Mouse (Mus musculus) B cell, adult 67 days (primary cell): ENCODE measurements around the gene Swsap1. TPM values are rescaled to one million over a fixed set of nuclear protein-coding genes. Genes with fewer than 3 reads are reported as not detected.

Experiments
- total RNA-seq, 2 experiments: library from RNA; stranded (reverse); gene quantifications; 4 replicates each; pipeline ENCODE4 v1.2.4; 2023

Gene Swsap1
- total RNA-seq = 10 to 100 TPM; 10.2 to 12.1 TPM

DNA sequence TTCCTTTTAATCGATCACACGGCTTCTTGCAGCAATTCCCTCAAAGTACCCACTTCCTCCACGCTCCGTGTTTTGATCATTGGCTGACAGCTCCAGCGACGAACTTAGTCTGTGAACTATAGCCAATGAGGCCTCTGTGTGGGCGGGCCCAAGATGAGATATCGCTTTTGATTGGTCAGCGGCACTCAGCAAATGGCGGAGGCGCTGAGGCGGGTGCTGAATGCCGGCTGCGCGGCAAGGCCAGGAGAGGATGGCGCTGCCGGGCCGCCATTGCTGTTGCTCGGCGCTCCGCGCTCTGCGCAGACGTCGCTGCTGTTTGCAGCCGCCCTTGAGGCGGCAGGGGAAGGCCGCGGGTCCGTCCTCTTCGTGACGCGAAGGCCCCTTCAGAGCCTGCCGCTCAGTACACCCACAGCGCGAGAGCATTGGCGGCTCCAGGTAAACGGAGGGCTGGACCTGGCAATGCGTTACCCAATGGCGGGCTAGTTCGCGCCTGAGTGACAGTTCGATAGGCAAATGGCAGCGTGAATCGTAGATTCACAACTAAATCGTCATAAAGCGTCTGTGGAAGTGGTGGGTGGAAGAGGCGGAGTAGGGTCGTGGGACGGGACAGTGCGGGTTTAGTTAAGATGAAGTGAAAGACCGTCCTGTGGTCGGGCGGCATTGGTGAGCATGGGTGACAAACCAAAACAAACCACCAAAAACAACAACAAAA lies at the start of gene Swsap1:
Gene Swsap1, plus strand, starts transcription at position 186 of the 712 bp plus-strand sequence.

DNA sequence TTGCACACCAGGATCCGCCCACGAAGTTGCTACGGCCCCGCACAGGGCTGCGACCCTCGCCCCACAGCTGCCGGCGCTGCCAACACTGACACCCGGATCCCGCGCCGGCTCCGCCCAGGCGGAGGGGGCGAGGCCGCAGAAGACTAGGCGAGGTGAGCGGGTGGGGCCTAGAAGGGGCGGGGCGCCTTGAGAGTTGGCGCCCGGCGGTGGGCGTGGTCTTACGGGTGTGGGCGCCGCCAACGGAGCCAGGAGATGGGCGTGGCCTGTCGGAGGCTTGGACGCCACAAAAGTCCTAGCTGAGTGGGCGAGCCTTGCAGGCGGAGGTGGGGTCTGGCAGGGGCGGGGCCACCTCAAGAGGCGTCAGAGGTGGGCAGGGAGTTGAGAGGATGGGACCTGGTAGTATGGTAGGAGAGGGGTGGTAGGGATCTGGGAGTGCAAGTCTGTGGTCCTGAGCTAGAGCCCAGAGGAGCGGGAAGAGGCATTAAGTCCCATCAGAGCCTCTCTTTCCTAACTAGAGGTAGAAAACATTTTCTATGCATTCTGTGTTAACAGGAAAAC lies 37.4 kb upstream of the Swsap1 start, which contains the start of gene Rab3d:
Gene Rab3d, minus strand, starts transcription at position 158 of the 558 bp plus-strand sequence.

GRCm38 (mm10) chr9:21927208-21927753 lies 28.3 kb upstream of the Swsap1 start, which contains the start of the genes Ccdc159 and Tmem205:
Ccdc159 (plus strand) TSS chr9:21927471.
Tmem205 (minus strand) TSS chr9:21927556.

DNA sequence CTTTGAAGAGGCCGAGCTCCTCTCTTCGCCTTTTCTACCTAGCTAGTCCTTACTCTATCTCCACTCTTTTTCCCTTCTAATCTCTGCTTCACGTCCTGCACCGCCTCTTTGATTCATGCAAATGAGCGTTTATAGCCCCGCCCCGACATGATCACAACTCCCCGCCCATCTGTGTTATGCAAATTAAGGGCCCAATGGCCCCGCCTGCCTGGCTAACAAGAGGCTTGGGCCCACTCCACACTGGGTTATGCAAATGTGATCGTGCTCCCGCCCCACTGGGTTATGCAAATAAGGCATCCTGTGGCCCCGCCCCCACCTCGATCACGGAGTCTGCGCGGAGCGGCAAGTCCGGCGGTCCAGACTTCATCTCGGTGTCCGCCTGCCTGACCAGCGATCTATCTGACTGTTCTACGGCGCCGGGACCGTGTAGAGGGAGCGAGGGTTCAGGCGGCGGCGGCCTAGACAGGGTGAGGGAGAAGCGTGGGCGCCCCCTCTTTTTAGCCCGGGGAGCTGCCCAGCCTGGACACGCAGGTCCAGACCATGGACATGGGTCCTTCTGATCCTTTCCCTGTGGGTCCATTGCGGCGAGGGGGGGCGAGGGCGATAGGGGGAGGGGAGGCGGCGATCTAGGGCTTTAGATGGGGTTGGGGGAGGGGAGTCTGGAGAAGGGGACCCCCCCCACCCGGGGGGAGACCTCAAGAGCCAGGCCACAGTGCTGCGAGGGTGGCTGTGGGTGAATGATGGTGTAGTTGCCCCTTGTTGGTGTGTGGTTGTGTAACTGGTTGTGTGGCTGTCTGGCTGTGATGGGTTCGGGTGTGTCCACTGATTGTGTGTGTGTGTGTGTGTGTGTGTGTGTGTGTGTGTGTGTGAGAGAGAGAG lies 18.6 kb upstream of the Swsap1 start, which contains the start of gene Plppr2:
Gene Plppr2, plus strand, starts transcription at position 342 of the 879 bp plus-strand sequence.

DNA sequence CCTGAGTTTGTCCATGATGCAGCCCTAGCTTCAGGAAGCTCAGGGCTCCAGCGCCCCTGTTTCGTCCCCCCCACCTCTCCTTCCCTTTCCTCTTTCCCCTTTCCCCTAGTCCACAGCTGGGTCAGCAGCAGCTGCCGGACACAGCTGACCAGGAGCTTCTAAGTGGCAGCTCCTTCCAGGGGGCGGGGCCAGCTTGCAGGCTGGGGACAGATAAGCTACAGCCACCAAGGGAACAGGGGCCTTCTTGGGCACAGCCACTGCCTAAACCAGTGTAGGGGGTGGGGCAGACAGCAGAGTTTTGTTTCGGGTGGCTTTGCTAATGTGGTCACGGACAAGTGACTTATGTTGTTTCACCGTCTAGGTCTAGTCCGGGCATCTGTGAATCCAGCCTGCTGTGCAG lies 7.9 kb downstream of the Swsap1 start, which contains the start of gene Epor:
Gene Epor, minus strand, starts transcription at position 90 of the 400 bp plus-strand sequence.

GRCm38 (mm10) chr9:21989230-21990110 lies 33.9 kb downstream of the Swsap1 start, which contains the start of gene Rgl3:
Rgl3 (minus strand) TSS chr9:21989446.

GRCm38 (mm10) chr9:22002194-22003162 lies 46.9 kb downstream of the Swsap1 start, which contains the start of the genes Ccdc151 and Prkcsh:
Ccdc151 (minus strand) TSS chr9:22002634.
Prkcsh (plus strand) TSS chr9:22002806.

Other genes with a start within 250 kb of the Swsap1 start
- 10 to 100 TPM; 16.8 to 17.6 TPM for gene Ldlr, start 232.3 kb upstream of the Swsap1 start, total RNA-seq
- 1 to 10 TPM; 2.0 TPM for gene Spc24, start 195.5 kb upstream of the Swsap1 start, total RNA-seq
- gene Kank2, start 157.0 kb upstream of the Swsap1 start, total RNA-seq = under 1 TPM in 1 of 2 experiments, not detected in 1; 0.12 TPM
- not detected for gene Angptl8, start 120.2 kb upstream of the Swsap1 start, total RNA-seq
- gene Dock6, start 103.1 kb upstream of the Swsap1 start, total RNA-seq = 10 to 100 TPM; 14.8 to 16.8 TPM
- 1 to 10 TPM; 2.8 to 4.7 TPM for gene Rab3d, start 37.6 kb upstream of the Swsap1 start, total RNA-seq
- gene Ccdc159, start 28.3 kb upstream of the Swsap1 start, total RNA-seq = not detected
- under 1 TPM in 1 of 2 experiments, not detected in 1; 0.87 TPM for gene Tmem205, start 28.2 kb upstream of the Swsap1 start, total RNA-seq
- 1 to 10 TPM in 1 of 2 experiments, under 1 TPM in 1; 0.87 to 1.6 TPM for gene Plppr2, start 18.7 kb upstream of the Swsap1 start, total RNA-seq
- gene Epor, start 7.8 kb downstream of the Swsap1 start, total RNA-seq = under 1 TPM in 1 of 2 experiments, not detected in 1; 0.49 TPM
- gene Rgl3, start 33.7 kb downstream of the Swsap1 start, total RNA-seq = not detected
- not detected for gene Ccdc151, start 46.9 kb downstream of the Swsap1 start, total RNA-seq
- gene Prkcsh, start 47.1 kb downstream of the Swsap1 start, total RNA-seq = 10 to 100 TPM; 68.4 to 71.0 TPM
- not detected for gene Elavl3, start 96.3 kb downstream of the Swsap1 start, total RNA-seq
- not detected for gene Gm49318, start 115.5 kb downstream of the Swsap1 start, total RNA-seq
- gene Zfp653, start 115.6 kb downstream of the Swsap1 start, total RNA-seq = 10 to 100 TPM; 33.3 to 36.1 TPM
- 10 to 100 TPM; 22.1 to 27.1 TPM for gene Ecsit, start 129.7 kb downstream of the Swsap1 start, total RNA-seq
- not detected for gene Cnn1, start 143.5 kb downstream of the Swsap1 start, total RNA-seq
- 10 to 100 TPM; 41.6 to 49.2 TPM for gene Elof1, start 161.4 kb downstream of the Swsap1 start, total RNA-seq
- 100 to 1,000 TPM; 205 to 239 TPM for gene Acp5, start 180.0 kb downstream of the Swsap1 start, total RNA-seq
- gene Pigyl, start 201.1 kb downstream of the Swsap1 start, total RNA-seq = 10 to 100 TPM in 1 of 2 experiments, 1 to 10 TPM in 1; 9.0 to 12.4 TPM
- gene Zfp872, start 232.3 kb downstream of the Swsap1 start, total RNA-seq = not detected